Mouse (Mus musculus) heart, embryonic 10.5 days (tissue): ENCODE data around the gene Lhfpl3. TPM values are rescaled to one million over a fixed set of nuclear protein-coding genes. Genes with fewer than 3 reads are reported as not detected.
A peak's percentile ranks its signal among the peaks of the same experiment; 100 is the strongest.

Source experiments
- DNase-seq: peaks from one replicate; pipeline ENCODE4 v3.0.0-alpha.2; 2017; ENCODE audit warnings: low spot score
- H3K27ac ChIP-seq: fragments of 300-500 bp; sonication (generic); 2 replicates; pipeline ENCODE4 v1.5.1; 2016; ENCODE audit warnings: mild to moderate bottlenecking
- H3K27me3 ChIP-seq: fragments of 300-500 bp; sonication (generic); 2 replicates; pipeline ENCODE4 v1.6.1; 2016; ENCODE audit warnings: mild to moderate bottlenecking; ENCODE audit not compliant: poor library complexity, insufficient read depth, severe bottlenecking
- H3K36me3 ChIP-seq: fragments of 300-500 bp; sonication (generic); 2 replicates; pipeline ENCODE4 v1.6.1; 2016; ENCODE audit warnings: mild to moderate bottlenecking, moderate library complexity
- H3K4me1 ChIP-seq: fragments of 300-500 bp; sonication (generic); 2 replicates; pipeline ENCODE4 v1.6.1; 2016; ENCODE audit warnings: mild to moderate bottlenecking
- H3K4me3 ChIP-seq: fragments of 300-500 bp; sonication (generic); 2 replicates; pipeline ENCODE4 v1.5.1; 2016; ENCODE audit warnings: mild to moderate bottlenecking, moderate library complexity
- H3K9me3 ChIP-seq: fragments of 300-500 bp; sonication (generic); 2 replicates; pipeline ENCODE4 v1.6.1; 2016; ENCODE audit warnings: mild to moderate bottlenecking, moderate library complexity
- whole genome bisulfite sequencing: fragments of 180-500 bp; shearing (Covaris S2); methylation state at CpG from one replicate; pipeline ENCODE4 v1.1.7; 2016; 5-methylcytosine and 5-hydroxymethylcytosine counted together
- polyA plus RNA-seq: library from polyadenylated mRNA; unstranded; fragments of >200 nt; fragmentation: Nextera tagmentation; extraction: Ambion mirVana; gene quantifications from 2 replicates; pipeline ENCODE4 v1.2.1, GENCODE M21; 2016

Lhfpl3 gene
- polyA plus RNA-seq, 1 experiment from 2014 or later, result 0.33 TPM

DNA sequence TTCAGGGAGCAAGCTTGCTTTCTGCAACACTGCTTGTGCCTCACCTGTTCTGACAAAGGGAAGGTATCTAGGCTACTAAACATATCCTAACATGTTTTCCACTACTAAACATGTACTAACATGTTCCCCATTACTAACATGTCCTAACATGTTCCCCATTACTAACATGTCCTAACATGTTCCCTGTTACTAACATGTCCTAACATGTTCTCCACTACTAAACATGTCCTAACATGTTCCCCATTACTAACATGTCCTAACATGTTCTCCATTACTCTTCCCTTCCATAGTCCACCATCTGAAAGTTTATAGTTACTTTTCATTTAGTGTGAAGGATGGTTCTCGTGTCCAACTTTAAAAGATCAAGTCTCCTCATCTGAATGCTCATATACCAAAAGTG is 473.8 kb downstream of the Lhfpl3 start:
- Histone ChIP-seq H3K4me3 (no peak overlapping the region), H3K36me3 (no peaks in the 10 kb centered on the region), H3K4me1 (no peaks in the 10 kb centered on the region), H3K9me3 (no peaks in the 10 kb centered on the region), H3K27ac (no peak overlapping the region), H3K27me3 (no peaks in the 10 kb centered on the region)
- no peak for DNase-seq
- 85% methylated on average over 1 of the region's 1 CpGs for WGBS

DNA sequence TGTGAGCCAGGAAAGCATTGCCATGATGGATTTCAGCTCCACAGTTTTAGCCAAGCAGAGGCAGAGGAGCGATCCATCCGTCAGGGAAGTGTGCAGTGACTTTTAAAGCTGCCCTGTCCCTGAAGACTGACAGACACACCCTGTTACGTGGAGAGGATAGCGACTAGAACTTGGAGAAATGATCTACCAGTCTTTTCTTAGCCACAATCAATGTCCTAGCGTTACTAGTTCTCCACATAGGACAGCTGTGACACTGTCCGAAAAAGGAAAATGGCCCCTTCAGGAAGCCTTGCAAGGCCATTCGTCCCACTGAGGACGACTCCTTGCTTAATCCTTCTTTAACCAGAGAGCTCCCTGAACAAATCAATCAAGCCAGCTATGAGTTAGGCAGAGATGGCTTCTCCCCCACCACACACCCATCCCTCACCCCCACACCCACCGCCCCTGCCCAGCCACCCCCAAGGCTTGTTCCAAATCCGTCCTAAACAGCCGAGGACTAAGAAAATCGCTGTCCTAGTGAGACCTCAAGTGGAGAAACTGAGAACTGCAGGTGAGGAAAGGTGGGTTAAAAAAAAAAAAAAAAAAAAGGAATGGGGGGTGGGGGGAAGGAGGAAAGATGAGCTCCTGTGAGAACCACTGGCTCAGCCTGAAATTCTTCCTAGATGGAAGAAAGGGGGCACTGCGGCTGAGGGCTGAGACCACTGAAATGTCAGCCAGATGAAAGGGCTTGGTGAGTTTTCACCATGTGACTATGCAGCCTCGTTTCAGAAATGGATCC is 479.1 kb downstream of the Lhfpl3 start:
- no peaks in the 10 kb centered on the region for H3K9me3 ChIP-seq
- no peak for DNase-seq
- no peaks in the 10 kb centered on the region for H3K36me3 ChIP-seq
- H3K4me1 ChIP-seq, result no peaks in the 10 kb centered on the region
- peak overlapping the region; percentile 53 for H3K4me3 ChIP-seq
- H3K27ac ChIP-seq, result peak overlapping the region; percentile 73
- WGBS, result 24% methylated on average over 14 of the region's 14 CpGs
- H3K27me3 ChIP-seq, result no peaks in the 10 kb centered on the region

DNA sequence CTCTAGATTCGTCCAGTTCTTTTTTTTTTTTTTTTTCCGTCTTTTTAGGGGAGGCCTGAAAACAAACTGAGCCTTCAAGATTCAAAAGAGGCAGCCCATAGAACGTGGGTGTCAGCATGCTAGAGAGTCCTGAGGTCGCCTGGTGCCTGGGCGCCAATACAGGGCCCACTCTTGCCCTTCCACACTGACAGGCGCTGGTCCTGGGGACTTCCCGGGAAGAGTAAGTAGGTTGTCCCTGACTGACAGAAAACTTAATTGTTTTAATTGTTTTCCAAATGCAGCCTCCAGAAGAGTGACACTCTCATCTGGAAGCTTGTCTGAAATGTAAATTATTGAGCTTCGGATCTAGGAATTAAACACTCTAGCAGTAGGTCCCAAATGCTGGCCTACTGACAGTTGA is 479.8 kb downstream of the Lhfpl3 start:
- Histone ChIP-seq H3K4me1 (no peaks in the 10 kb centered on the region), H3K27ac (no peak overlapping the region), H3K27me3 (no peaks in the 10 kb centered on the region), H3K36me3 (no peaks in the 10 kb centered on the region), H3K9me3 (no peaks in the 10 kb centered on the region), H3K4me3 (no peak overlapping the region)
- 31% methylated on average over 8 of the region's 8 CpGs for WGBS
- no peak for DNase-seq

DNA sequence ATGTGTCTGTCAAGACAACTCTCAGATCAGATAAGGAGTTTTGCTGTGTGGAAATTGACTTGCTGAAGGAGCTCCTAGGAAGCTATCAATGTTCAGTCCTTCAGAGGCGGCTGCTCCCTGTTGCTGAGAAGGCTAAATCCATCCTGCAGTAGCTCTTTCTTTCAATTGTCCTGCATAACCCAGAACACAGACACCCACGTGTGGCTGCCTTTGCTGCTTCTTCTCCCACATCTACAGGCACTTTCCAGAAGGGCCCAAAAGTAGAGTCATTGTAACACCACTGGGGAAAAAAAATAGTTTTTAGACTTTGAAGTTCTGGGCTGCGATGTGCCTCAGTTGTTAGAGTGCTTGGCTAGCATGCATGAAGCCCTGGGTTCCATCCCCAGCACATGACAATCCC is 480.9 kb downstream of the Lhfpl3 start:
- DNase-seq, result no peak
- H3K4me1 ChIP-seq, result no peaks in the 10 kb centered on the region
- WGBS, result 51% methylated on average over 3 of the region's 3 CpGs
- H3K36me3 ChIP-seq, result no peaks in the 10 kb centered on the region
- H3K27ac ChIP-seq, result no peak overlapping the region
- H3K4me3 ChIP-seq, result no peak overlapping the region
- H3K9me3 ChIP-seq, result no peaks in the 10 kb centered on the region
- no peaks in the 10 kb centered on the region for H3K27me3 ChIP-seq

- Histone ChIP-seq H3K36me3 (no peaks in the 10 kb centered on the region), H3K9me3 (no peaks in the 10 kb centered on the region), H3K27ac (no peak overlapping the region), H3K4me1 (peaks cover 16% of the 10 kb centered on the region), H3K4me3 (no peak overlapping the region), H3K27me3 (no peaks in the 10 kb centered on the region)
- no peak for DNase-seq
- WGBS, result 40% methylated on average over 4 of the region's 4 CpGs
Measured at GRCm38 (mm10) chr5:23246974-23247373, 501.1 kb downstream of the Lhfpl3 start.

DNA sequence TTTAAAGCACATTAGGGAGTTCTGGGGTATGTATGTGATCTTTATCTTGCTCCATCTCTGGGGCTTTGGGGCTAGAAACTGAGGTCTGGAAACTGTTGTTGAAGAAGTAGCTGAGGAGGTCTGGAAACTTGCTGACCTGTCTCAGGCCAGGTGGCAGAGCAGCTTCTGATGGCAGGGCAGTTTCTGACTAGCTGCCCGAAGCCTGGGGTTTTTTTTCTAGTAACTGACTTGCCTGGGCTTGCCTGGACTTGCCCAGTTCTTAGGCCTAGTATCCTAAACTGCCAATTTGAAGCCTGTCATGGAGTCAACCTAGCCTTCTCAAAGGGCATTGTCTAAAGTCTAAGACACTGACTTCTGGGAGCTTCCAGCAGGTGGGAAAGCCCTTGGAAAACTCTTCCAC is 501.9 kb downstream of the Lhfpl3 start:
- WGBS, result 68% methylated on average over 1 of the region's 1 CpGs
- H3K36me3 ChIP-seq, result no peaks in the 10 kb centered on the region

DNA sequence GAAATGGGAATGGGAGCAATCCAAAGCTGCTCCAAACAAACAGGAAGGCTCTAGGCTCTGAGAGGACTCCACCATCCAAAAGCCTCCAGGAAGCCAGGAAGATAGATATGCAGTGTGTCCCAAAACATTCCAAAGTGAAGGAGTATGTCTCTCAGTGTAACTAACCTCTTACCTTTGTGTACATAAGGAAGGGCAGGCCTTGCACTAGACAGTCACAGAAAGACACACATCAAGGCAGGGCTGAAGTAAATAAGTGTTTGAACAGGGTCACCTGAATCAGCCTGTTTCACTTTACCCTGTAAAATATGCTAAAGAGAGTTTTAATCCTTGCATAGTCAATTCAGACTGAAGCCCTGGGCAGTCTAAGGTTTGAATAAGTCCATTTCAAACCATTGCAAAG is 502.4 kb downstream of the Lhfpl3 start:
- no peak overlapping the region for H3K4me3 ChIP-seq
- H3K27me3 ChIP-seq, result no peaks in the 10 kb centered on the region
- H3K27ac ChIP-seq, result no peak overlapping the region
- H3K9me3 ChIP-seq, result no peaks in the 10 kb centered on the region
- H3K4me1 ChIP-seq, result peaks cover 21% of the 10 kb centered on the region
- no peaks in the 10 kb centered on the region for H3K36me3 ChIP-seq
- no peak for DNase-seq

More for the DNA sequence above, 501.9 kb downstream of the Lhfpl3 start:
- Histone ChIP-seq H3K27me3 (no peaks in the 10 kb centered on the region), H3K4me1 (peaks cover 21% of the 10 kb centered on the region), H3K27ac (no peak overlapping the region), H3K4me3 (no peak overlapping the region), H3K9me3 (no peaks in the 10 kb centered on the region)
- DNase-seq, result no peak

DNA sequence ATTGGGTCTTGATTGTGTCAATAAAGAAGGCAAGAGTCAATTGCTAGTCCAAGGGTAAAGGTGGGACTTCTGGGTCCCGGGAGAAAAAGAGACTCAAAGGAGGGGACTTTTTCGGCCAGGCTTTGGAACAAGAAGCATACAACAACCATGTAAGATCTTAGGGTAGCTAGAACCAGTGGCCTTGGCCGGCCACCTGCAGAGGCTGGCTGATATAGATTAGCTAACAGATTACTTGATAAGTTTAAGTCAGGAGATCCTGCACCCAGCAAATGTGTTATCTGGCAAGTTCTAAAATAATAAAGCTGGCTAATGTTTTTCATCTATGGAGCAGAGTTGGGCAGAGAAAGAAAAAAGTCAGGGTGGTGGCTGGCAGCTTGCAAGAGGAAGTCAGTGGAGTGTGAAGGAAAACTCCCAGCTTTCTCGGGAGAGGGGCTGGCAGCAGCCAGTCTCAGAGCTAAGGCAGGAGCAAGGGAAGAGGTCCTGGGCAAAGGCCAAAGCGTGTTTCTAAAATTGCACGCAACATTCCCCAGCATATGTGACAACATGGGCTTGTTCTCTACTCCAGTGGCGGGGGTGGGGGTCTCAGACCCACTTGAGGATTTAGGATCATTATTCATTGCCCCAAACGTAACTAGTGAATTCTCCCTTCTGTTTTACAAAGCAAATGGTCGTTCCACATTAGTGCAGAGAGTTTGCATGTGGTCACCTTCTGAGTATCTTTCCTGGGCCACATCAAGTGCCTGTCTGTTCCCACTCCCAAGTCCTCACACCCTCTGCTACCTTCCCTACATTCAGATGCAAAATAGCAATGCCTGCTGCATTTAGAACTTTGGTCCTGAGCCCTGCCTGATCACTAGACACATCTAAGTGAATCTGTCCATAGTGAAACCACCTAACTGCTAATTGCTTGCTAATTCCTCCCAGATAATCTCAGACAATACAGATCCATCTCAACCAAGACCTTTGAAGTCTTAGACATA is 504.3 kb downstream of the Lhfpl3 start:
- Histone ChIP-seq H3K27ac (peak overlapping the region; percentile 72), H3K36me3 (no peaks in the 10 kb centered on the region), H3K27me3 (no peaks in the 10 kb centered on the region), H3K9me3 (no peaks in the 10 kb centered on the region), H3K4me1 (peaks cover 21% of the 10 kb centered on the region), H3K4me3 (no peak overlapping the region)
- 45% methylated on average over 9 of the region's 9 CpGs for WGBS
- DNase-seq, result no peak

- peaks cover 21% of the 10 kb centered on the region for H3K4me1 ChIP-seq
- H3K27ac ChIP-seq, result peak overlapping the region; percentile 86
- H3K27me3 ChIP-seq, result no peaks in the 10 kb centered on the region
- peak; percentile 79 for DNase-seq
- peak overlapping the region; percentile 43; the same call in 1 of the 2 replicates for H3K4me3 ChIP-seq
- WGBS, result 18% methylated on average over 12 of the region's 12 CpGs
- H3K36me3 ChIP-seq, result no peaks in the 10 kb centered on the region
- no peaks in the 10 kb centered on the region for H3K9me3 ChIP-seq
Measured at GRCm38 (mm10) chr5:23251462-23252224, 505.8 kb downstream of the Lhfpl3 start.

- H3K9me3 ChIP-seq, result no peaks in the 10 kb centered on the region
- no peak overlapping the region for H3K4me3 ChIP-seq
- 65% methylated on average over 3 of the region's 3 CpGs for WGBS
- DNase-seq, result no peak
- no peaks in the 10 kb centered on the region for H3K36me3 ChIP-seq
- no peak overlapping the region for H3K27ac ChIP-seq
- no peaks in the 10 kb centered on the region for H3K27me3 ChIP-seq
- peaks cover 9% of the 10 kb centered on the region for H3K4me1 ChIP-seq
Measured at GRCm38 (mm10) chr5:23255816-23256418, 510.1 kb downstream of the Lhfpl3 start.

DNA sequence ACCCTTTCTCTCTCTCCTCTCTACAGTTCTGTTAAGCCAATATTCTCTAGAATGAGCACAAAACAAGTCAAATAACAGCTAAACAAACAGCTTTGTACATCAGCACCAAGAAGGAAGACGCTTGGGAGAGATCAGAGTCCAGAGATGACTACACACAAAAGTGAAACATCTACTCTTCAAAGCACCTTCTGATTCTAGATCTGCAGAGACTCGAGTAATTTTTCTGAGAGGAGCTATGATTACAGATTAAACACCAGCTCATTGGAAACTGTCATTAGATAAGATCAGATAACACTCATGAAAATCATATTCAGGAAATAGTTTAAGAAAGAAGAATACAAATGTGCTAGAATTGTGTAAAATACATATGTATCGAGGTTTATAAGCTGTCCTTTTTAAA is 527.5 kb downstream of the Lhfpl3 start:
- Histone ChIP-seq H3K9me3 (no peaks in the 10 kb centered on the region), H3K27ac (no peak overlapping the region), H3K4me3 (no peak overlapping the region), H3K36me3 (no peaks in the 10 kb centered on the region), H3K27me3 (no peaks in the 10 kb centered on the region), H3K4me1 (no peaks in the 10 kb centered on the region)
- WGBS, result 83% methylated on average over 3 of the region's 3 CpGs
- DNase-seq, result no peak

DNA sequence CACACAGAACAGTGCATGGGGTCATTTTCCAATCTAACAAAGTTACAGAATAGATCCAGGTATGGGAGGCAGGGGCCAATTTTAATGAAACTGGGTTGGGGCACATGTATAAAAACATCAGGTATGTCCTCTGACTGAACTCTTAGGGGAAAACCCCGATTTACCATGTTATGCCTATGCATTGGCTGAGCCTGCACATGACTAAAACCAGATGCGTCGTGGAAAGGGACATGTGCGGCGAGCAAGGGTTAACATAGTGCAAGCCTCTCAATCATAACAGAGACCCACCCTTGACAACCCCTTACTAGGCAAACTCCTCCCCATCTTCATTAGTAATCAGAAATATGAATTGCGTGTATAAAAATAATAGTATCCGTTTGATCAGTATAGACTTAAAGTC is 533.5 kb downstream of the Lhfpl3 start:
- no peak for DNase-seq
- WGBS, result 85% methylated on average over 7 of the region's 7 CpGs
- Histone ChIP-seq H3K9me3 (no peaks in the 10 kb centered on the region), H3K27me3 (no peaks in the 10 kb centered on the region), H3K36me3 (no peaks in the 10 kb centered on the region), H3K27ac (no peak overlapping the region), H3K4me1 (no peaks in the 10 kb centered on the region; the same call in 1 of the 2 replicates), H3K4me3 (no peak overlapping the region)
